In genomic region chr17:21909039-21909438, GRCm38 (mm10) we compare ENCODE assay signal across 8 mouse cellular contexts. TPM values are rescaled to one million over a fixed set of nuclear protein-coding genes. Genes with fewer than 3 reads are reported as not detected.
DNase-seq lines count a peak whose midpoint lies in the region; ATAC-seq and TF ChIP-seq lines count a peak whose summit lies in the region.

No protein-coding gene starts in this region.

- H3K4me3 ChIP-seq in kidney, embryonic 14.5 days (ENCODE audit: low read length), result peak overlapping the region; percentile 51
- peak overlapping the region; percentile 66 for H3K4me3 ChIP-seq in G1E (ENCODE audit: low read depth, low read length)
- peak overlapping the region; percentile 60 for H3K4me3 ChIP-seq in forebrain, embryonic 11.5 days (ENCODE audit: low read depth, low read length)
- peak overlapping the region; percentile 61 for H3K4me3 ChIP-seq in limb, embryonic 12.5 days (replicated peaks)
- peak overlapping the region; percentile 76 for H3K4me3 ChIP-seq in small intestine, adult 2 months (ENCODE audit: low read depth, low read length)

- peak overlapping the region; percentile 61 for H3K9ac ChIP-seq in kidney, embryonic 14.5 days (ENCODE audit: low read depth, low read length)
- peak overlapping the region; percentile 74 for H3K9ac ChIP-seq in forebrain, embryonic 11.5 days (ENCODE audit: low read length)
- peak overlapping the region; percentile 74 for H3K9ac ChIP-seq in limb, embryonic 12.5 days (replicated peaks)

- H3K36me3 ChIP-seq in kidney, embryonic 14.5 days (ENCODE audit: control insufficient read depth, insufficient read depth, low read length), result no peaks in the 10 kb centered on the region
- H3K36me3 ChIP-seq in G1E (replicated peaks), result no peaks in the 10 kb centered on the region
- no peaks in the 10 kb centered on the region for H3K36me3 ChIP-seq in forebrain, embryonic 11.5 days (ENCODE audit: control insufficient read depth, insufficient read depth, low read length)
- no peaks in the 10 kb centered on the region for H3K36me3 ChIP-seq in limb, embryonic 12.5 days
- H3K36me3 ChIP-seq in small intestine, adult 2 months (ENCODE audit: control insufficient read depth, insufficient read depth, low read length), result no peaks in the 10 kb centered on the region; the same call in 1 of the 2 replicates

- WGBS in kidney, embryonic 14.5 days, result 8% methylated on average over 3 of the region's 3 CpGs
- 5% methylated on average over 3 of the region's 3 CpGs for WGBS in forebrain, embryonic 11.5 days
- WGBS in limb, embryonic 12.5 days, result 4% methylated on average over 3 of the region's 3 CpGs
- WGBS in small intestine, adult 2 months, result 6% methylated on average over 3 of the region's 3 CpGs

- H3K4me2 ChIP-seq in kidney, embryonic 14.5 days (replicated peaks; ENCODE audit: low read depth, low read length), result peak overlapping the region; percentile 54
- peak overlapping the region; percentile 60 for H3K4me2 ChIP-seq in forebrain, embryonic 11.5 days (ENCODE audit: low read depth, low read length, severe bottlenecking)
- H3K4me2 ChIP-seq in limb, embryonic 12.5 days, result peak overlapping the region; percentile 70

- no peak for DNase-seq in kidney, postnatal 4 days
- DNase-seq in G1E (ENCODE audit: low spot score), result no peak
- DNase-seq in forebrain, embryonic 11.5 days (ENCODE audit: low spot score), result peak; percentile 46
- DNase-seq in thymus, adult 18-20 months, result no peak
- DNase-seq in cerebellum, postnatal 36 days, result no peak

- H3K27ac ChIP-seq in kidney, embryonic 14.5 days (ENCODE audit: low read depth, low read length), result no peak overlapping the region
- no peak overlapping the region for H3K27ac ChIP-seq in forebrain, embryonic 11.5 days (ENCODE audit: low read depth, low read length)
- H3K27ac ChIP-seq in limb, embryonic 12.5 days, result no peak overlapping the region
- H3K27ac ChIP-seq in small intestine, adult 2 months (ENCODE audit: insufficient read depth, low read depth, low read length), result no peak overlapping the region

- H3K27me3 ChIP-seq in kidney, embryonic 14.5 days (ENCODE audit: control insufficient read depth, insufficient read depth, low read length), result no peaks in the 10 kb centered on the region
- no peaks in the 10 kb centered on the region for H3K27me3 ChIP-seq in G1E (ENCODE audit: insufficient read depth, low read length)
- H3K27me3 ChIP-seq in forebrain, embryonic 11.5 days (ENCODE audit: control insufficient read depth, insufficient read depth, low read length), result no peaks in the 10 kb centered on the region
- H3K27me3 ChIP-seq in limb, embryonic 12.5 days, result no peaks in the 10 kb centered on the region
- H3K27me3 ChIP-seq in small intestine, adult 2 months (ENCODE audit: control insufficient read depth, insufficient read depth, low read length), result no peaks in the 10 kb centered on the region

- no peak for TF ChIP-seq CTCF in G1E (IDR thresholded peaks at IDR 0.05; ENCODE audit: low read depth, low read length)
- TF ChIP-seq CTCF in small intestine, adult 2 months (IDR thresholded peaks at IDR 0.05; ENCODE audit: extremely low read depth, insufficient read length, insufficient replicate concordance, low read depth, low read length), result no peak

- H3K4me1 ChIP-seq in kidney, embryonic 14.5 days (ENCODE audit: control insufficient read depth, insufficient read depth, low read length), result no peaks in the 10 kb centered on the region
- no peaks in the 10 kb centered on the region for H3K4me1 ChIP-seq in G1E (ENCODE audit: insufficient read depth, low read depth, low read length)
- no peaks in the 10 kb centered on the region for H3K4me1 ChIP-seq in forebrain, embryonic 11.5 days (replicated peaks; ENCODE audit: control insufficient read depth, insufficient read depth, low read length)
- H3K4me1 ChIP-seq in limb, embryonic 12.5 days (replicated peaks), result no peaks in the 10 kb centered on the region
- H3K4me1 ChIP-seq in small intestine, adult 2 months (ENCODE audit: control insufficient read depth, insufficient read depth, insufficient read length, low read length), result peaks cover 2% of the 10 kb centered on the region; the same call in 1 of the 2 replicates

- no peaks in the 10 kb centered on the region for H3K9me3 ChIP-seq in kidney, embryonic 14.5 days (ENCODE audit: control insufficient read depth, low read length)
- no peaks in the 10 kb centered on the region for H3K9me3 ChIP-seq in G1E (replicated peaks)
- H3K9me3 ChIP-seq in forebrain, embryonic 11.5 days (ENCODE audit: control insufficient read depth, low read length), result no peaks in the 10 kb centered on the region
- no peaks in the 10 kb centered on the region for H3K9me3 ChIP-seq in limb, embryonic 12.5 days

- peak; percentile 83 for ATAC-seq in kidney, embryonic 14.5 days (ENCODE audit: low FRiP score, low TSS enrichment)
- no peak for ATAC-seq in G1E (ENCODE audit: extremely low read depth, insufficient number of reproducible peaks, low FRiP score, poor library complexity, severe bottlenecking)
- peak; percentile 79 for ATAC-seq in forebrain, embryonic 11.5 days (replicated peaks; ENCODE audit: low FRiP score)
- ATAC-seq in limb, embryonic 12.5 days (ENCODE audit: insufficient number of reproducible peaks, insufficient read depth, low FRiP score, low TSS enrichment, low read depth), result peak; percentile 66

- no peak for TF ChIP-seq POLR2A in small intestine, adult 2 months (IDR thresholded peaks at IDR 0.05; ENCODE audit: low read depth, low read length)

RNA-seq across cellular contexts. Expression of gene Zfp995, which starts 0.7 kb away (rescaled TPM):
- polyA plus RNA-seq in kidney, embryonic 14.5 days (2014; fragmentation: Nextera tagmentation; extraction: Ambion mirVana), result 9.5 and 11.4 TPM in 2 replicates
- total RNA-seq in G1E (2014; fragmentation: Nextera tagmentation) (15.5 and 16.5 TPM in 2 replicates), G1E (2017) (4.8 and 5.6 TPM in 2 replicates)
- polyA plus RNA-seq in G1E (2012), result 0.51 and 0.59 TPM in 2 replicates
- polyA plus RNA-seq in forebrain, embryonic 11.5 days (2014; fragmentation: Nextera tagmentation; extraction: Ambion mirVana), result 9.0 and 9.5 TPM in 2 replicates
- 8.1 and 9.1 TPM in 2 replicates for polyA plus RNA-seq in limb, embryonic 12.5 days (2016; fragmentation: Nextera tagmentation; extraction: Ambion mirVana)
- polyA plus RNA-seq in small intestine, adult 2 months (2012; rRNA removed), result 0.14 and 0.74 TPM in 2 replicates

RNA-seq across cellular contexts. Expression of gene Zfp942, which starts 53.2 kb away (rescaled TPM):
- 23.4 and 23.7 TPM in 2 replicates for polyA plus RNA-seq in kidney, embryonic 14.5 days (2014; fragmentation: Nextera tagmentation; extraction: Ambion mirVana)
- total RNA-seq in G1E (2014; fragmentation: Nextera tagmentation) (72.9 and 101 TPM in 2 replicates), G1E (2017) (40.8 and 44.5 TPM in 2 replicates)
- 1.4 and 2.0 TPM in 2 replicates for polyA plus RNA-seq in G1E (2012)
- polyA plus RNA-seq in forebrain, embryonic 11.5 days (2014; fragmentation: Nextera tagmentation; extraction: Ambion mirVana), result 25.6 and 28.8 TPM in 2 replicates
- 27.3 and 28.4 TPM in 2 replicates for polyA plus RNA-seq in limb, embryonic 12.5 days (2016; fragmentation: Nextera tagmentation; extraction: Ambion mirVana)
- 0.55 and 0.91 TPM in 2 replicates for polyA plus RNA-seq in small intestine, adult 2 months (2012; rRNA removed)

RNA-seq across cellular contexts. Expression of gene Zfp943, which starts 53.3 kb away (rescaled TPM):
- polyA plus RNA-seq in kidney, embryonic 14.5 days (2014; fragmentation: Nextera tagmentation; extraction: Ambion mirVana), result 17.7 TPM in 2 replicates
- total RNA-seq in G1E (2014; fragmentation: Nextera tagmentation) (21.9 and 28.6 TPM in 2 replicates), G1E (2017) (15.7 and 18.4 TPM in 2 replicates)
- 0.36 and 0.54 TPM in 2 replicates for polyA plus RNA-seq in G1E (2012)
- polyA plus RNA-seq in forebrain, embryonic 11.5 days (2014; fragmentation: Nextera tagmentation; extraction: Ambion mirVana), result 19.0 and 20.7 TPM in 2 replicates
- 19.5 and 21.1 TPM in 2 replicates for polyA plus RNA-seq in limb, embryonic 12.5 days (2016; fragmentation: Nextera tagmentation; extraction: Ambion mirVana)
- 0.99 and 1.6 TPM in 2 replicates for polyA plus RNA-seq in small intestine, adult 2 months (2012; rRNA removed)
